Mouse (Mus musculus) testis, adult 2 months (tissue): ENCODE measurements around the gene Banf2.

ENCODE experiments used
- CTCF ChIP-seq: fragments of 200-500 bp; IDR thresholded peaks from 2 replicates; pipeline ENCODE4 v1.5.1; 2012; ENCODE audit warnings: low read depth, mild to moderate bottlenecking, inconsistent platforms, low read length, moderate library complexity; ENCODE audit not compliant: control insufficient read depth, insufficient read depth, insufficient replicate concordance
- POLR2A ChIP-seq: fragments of 200-500 bp; IDR thresholded peaks from 2 replicates; pipeline ENCODE4 v1.6.1; 2012; ENCODE audit warnings: low read depth, mild to moderate bottlenecking, inconsistent platforms, low read length, moderate library complexity; ENCODE audit not compliant: control insufficient read depth

GRCm38 (mm10) chr2:144057735-144058134, 24.9 kb downstream of the Banf2 start:
- TF ChIP-seq CTCF (no peak), POLR2A (no peak)
